Mouse (Mus musculus) erythroblast, embryonic 14.5 days (primary cell): ENCODE measurements around the gene Pigv. TPM values are rescaled to one million over a fixed set of nuclear protein-coding genes. Genes with fewer than 3 reads are reported as not detected.

Experiments
- H3K27me3 ChIP-seq: 2 replicates; pipeline ENCODE4 v1.6.1; 2012; ENCODE audit warnings: inconsistent platforms; ENCODE audit not compliant: control insufficient read depth
- H3K36me3 ChIP-seq: 2 replicates; pipeline ENCODE4 v1.6.1; 2012; ENCODE audit warnings: mild to moderate bottlenecking, inconsistent platforms; ENCODE audit not compliant: control insufficient read depth
- H3K4me1 ChIP-seq: 2 replicates; pipeline ENCODE4 v1.6.1; 2012; ENCODE audit warnings: inconsistent platforms; ENCODE audit not compliant: control insufficient read depth
- H3K4me3 ChIP-seq: replicated peaks from 2 replicates; pipeline ENCODE3; 2012; ENCODE audit warnings: moderate library complexity, mild to moderate bottlenecking, inconsistent platforms
- H3K9me3 ChIP-seq: 2 replicates; pipeline ENCODE4 v1.6.1; 2012; ENCODE audit warnings: low read length, inconsistent platforms, mixed read lengths; ENCODE audit not compliant: control insufficient read depth
- GATA1 ChIP-seq: IDR thresholded peaks from 2 replicates; pipeline ENCODE4 v1.6.1; 2012; ENCODE audit warnings: low read length, inconsistent platforms, mixed read lengths
- TAL1 ChIP-seq: IDR thresholded peaks from 3 replicates; pipeline ENCODE4 v1.6.1; 2012; ENCODE audit warnings: low read length, inconsistent platforms, mixed read lengths
- polyA plus RNA-seq: library from polyadenylated mRNA; stranded (reverse); fragments of >175 nt; gene quantifications from 2 replicates; pipeline ENCODE4 v1.2.3, GENCODE M21; 2012

Gene Pigv
- polyA plus RNA-seq, 1 experiment, result 1.6 TPM

DNA sequence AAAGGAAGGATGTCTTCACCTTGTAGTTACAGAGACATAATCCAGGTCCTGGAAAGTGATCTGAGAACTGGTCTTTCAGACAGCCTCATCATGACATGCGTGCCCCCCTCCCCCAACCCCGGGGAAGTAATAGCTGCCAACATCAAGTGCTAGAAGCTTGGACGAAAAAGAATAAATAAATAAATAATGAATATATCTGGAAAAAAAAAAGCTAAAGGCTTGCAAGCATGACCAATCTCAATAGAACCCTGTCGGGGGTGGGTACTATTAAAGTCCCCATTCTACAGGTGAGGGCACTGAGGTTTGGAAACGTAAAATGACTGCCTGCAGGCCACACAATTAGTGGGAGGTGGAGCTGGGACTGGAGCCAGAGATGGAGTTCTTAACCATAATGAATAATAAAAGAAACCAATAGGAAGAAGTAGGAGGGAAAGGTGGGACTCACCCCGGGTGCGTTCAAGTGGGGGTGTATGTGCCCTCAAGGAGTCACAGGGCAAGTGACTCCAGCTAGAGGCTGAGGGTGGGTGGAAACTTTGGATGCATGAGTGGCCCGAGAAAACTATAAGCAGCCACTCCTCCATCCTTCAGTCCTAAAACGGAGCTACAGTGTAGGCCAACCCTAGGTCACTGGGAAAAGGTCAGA, 40.6 kb downstream of the Pigv start:
- Histone ChIP-seq H3K9me3 (no peaks in the 10 kb centered on the region), H3K36me3 (no peaks in the 10 kb centered on the region), H3K4me1 (peaks cover 24% of the 10 kb centered on the region), H3K27me3 (peaks cover 9% of the 10 kb centered on the region), H3K4me3 (peak overlapping the region; percentile 67)
- TF ChIP-seq GATA1 (no peak), TAL1 (no peak)

DNA sequence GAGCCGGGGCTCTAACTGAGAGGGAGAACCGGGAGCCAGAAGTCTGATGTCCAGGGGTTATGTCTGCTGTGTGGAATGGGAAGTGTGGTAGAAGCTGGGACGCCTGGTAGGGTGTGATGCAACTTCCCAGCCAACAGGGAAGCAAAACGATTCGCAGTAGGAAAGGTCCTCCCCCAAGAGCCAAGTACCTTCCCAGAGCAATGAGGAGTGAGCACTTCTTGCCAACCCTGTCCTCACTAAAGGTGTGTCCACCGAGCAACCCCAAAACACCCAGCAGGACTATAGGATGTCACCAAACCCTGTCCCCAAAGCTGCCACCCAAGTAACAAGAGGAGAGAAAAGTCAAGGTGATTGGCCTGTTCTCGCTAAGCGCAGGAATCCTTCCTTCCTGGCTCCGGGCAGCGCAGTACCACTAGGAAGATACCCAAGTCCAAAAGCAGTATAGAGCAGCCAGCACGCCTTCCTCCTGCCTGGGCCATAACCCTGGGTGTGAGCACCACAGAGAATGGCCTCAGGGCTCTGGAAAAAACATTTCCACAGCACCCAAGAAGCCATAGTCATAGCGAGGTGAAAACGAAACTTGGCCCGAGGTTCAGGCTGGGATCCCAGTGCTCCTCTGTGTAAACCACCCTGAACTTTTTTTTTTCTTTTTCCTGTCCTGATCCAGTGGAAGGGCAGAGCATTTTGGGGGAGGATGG, 41.2 kb downstream of the Pigv start:
- Histone ChIP-seq H3K36me3 (peaks cover under 1% of the 10 kb centered on the region; the same call in 1 of the 2 replicates), H3K4me3 (no peak overlapping the region), H3K27me3 (peaks cover 9% of the 10 kb centered on the region), H3K9me3 (no peaks in the 10 kb centered on the region), H3K4me1 (peaks cover 24% of the 10 kb centered on the region)
- TF ChIP-seq TAL1, result no peak
- no peak for TF ChIP-seq GATA1

DNA sequence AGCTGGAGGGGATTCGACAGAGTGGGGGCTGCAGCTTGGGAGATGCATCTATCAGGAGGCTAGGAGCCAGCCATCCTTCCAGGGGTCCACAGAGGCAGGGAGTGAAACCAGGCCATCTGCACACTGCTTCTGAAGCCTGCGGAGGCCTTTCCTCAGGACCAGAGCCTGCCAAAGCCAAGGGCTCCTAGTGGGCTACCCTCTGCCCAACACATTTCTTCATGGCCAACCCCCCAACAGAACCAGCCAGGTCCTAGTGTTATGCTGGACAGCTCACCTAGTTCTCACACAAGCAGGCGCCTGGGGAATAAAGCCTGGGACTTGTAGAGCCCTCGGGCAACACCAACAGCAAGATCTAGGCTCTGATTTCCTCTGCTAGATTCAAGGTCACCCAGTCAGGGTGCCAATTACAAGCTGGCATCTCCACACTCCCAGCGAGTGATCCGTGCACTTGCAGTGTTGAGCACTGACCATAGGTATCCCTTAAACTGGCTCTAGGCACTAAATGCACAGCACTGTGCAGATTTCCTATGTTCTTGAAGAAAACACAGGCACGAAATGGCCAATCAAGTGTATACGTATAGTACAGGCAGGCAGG, 42.0 kb downstream of the Pigv start:
- TF ChIP-seq TAL1 (no peak), GATA1 (no peak)
- Histone ChIP-seq H3K4me3 (no peak overlapping the region), H3K36me3 (peaks cover 3% of the 10 kb centered on the region; the same call in 1 of the 2 replicates), H3K27me3 (peaks cover 9% of the 10 kb centered on the region), H3K9me3 (no peaks in the 10 kb centered on the region), H3K4me1 (peaks cover 26% of the 10 kb centered on the region)

DNA sequence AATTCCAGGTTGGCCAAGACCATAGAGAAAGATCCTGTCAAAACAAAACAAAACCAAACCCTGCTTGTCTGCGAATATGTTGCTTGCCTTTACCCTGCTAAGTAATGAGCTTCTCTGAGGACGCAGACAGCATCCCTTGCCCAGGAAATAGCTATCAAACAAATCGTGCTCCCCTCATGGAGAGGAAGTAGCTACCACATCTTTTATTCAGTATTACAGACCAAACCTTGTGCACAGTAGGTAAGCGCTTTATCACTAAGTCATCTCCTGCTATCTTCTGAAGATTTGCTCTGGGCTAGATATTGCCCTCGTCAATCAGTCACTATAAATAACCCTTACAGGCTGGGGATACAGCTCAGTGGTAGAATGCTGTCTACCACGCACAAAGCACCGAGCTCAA, 43.3 kb downstream of the Pigv start:
- TF ChIP-seq GATA1 (no peak), TAL1 (no peak)
- H3K36me3 ChIP-seq, result peaks cover 3% of the 10 kb centered on the region; the same call in 1 of the 2 replicates
- peaks cover 26% of the 10 kb centered on the region for H3K4me1 ChIP-seq
- H3K9me3 ChIP-seq, result no peaks in the 10 kb centered on the region
- peaks cover 9% of the 10 kb centered on the region for H3K27me3 ChIP-seq
- H3K4me3 ChIP-seq, result no peak overlapping the region

DNA sequence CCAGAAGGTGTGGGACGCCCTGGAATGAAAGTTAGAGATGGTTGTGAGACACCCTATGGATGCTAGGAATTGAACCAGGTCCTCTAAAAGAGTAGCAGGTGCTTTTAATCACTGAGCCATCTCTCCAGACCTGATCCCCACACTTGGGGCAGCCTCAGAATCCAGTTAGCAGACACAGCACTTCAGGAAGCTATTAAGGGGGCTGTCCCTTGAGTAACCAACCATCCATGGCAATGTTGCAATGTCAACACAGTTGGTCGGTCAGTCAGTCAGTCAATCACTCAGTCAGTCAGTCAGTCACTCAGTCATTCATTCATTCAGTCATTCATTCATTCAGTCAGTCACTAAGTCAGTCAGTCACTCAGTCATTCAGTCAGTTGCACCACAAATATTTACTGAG, 43.9 kb downstream of the Pigv start:
- H3K4me1 ChIP-seq, result peaks cover 19% of the 10 kb centered on the region
- H3K4me3 ChIP-seq, result no peak overlapping the region
- peaks cover 5% of the 10 kb centered on the region; the same call in 1 of the 2 replicates for H3K36me3 ChIP-seq
- peaks cover 9% of the 10 kb centered on the region for H3K27me3 ChIP-seq
- TF ChIP-seq GATA1 (no peak), TAL1 (no peak)
- no peaks in the 10 kb centered on the region for H3K9me3 ChIP-seq

DNA sequence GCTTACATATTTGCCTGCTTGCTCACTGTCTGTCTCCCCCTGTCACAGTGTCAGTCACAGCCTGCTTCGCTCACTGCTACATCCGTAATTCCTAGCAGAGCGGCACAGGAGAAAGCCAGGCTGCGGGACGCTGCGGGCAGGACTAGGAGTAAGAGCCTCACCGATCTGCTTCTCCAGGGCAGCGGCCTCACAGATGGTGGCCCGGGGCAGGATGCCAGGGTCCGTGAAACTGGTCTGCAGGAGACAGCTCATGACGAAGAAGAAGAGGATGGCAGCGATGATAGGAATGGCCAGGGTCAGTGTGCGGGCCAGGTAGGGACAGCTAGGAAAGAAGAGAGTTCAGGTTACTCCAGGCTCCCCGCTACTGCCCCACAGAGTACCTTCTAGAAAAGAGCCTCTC, 45.4 kb downstream of the Pigv start:
- no peaks in the 10 kb centered on the region for H3K9me3 ChIP-seq

DNA sequence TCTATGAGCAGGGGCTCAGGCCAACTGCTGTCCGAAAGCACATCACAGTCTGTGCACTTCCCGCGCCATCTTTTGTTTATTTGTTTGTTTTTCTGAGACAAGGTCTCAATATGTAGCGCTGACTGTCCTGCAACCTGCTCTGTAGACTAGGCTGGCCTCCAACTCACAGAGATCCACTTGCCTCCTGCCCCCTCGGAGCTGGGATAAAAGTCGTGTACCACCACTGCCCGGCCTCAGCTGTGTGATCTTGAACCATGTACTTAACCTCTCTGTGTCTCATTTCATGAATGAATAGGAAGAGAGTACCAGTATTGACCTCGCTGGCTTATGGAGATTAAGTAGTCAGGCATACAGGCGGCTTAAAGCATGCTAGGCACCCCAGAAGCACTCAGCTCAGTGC, 45.8 kb downstream of the Pigv start:
- no peaks in the 10 kb centered on the region for H3K9me3 ChIP-seq
- peaks cover 7% of the 10 kb centered on the region; the same call in 1 of the 2 replicates for H3K4me1 ChIP-seq
- no peaks in the 10 kb centered on the region for H3K27me3 ChIP-seq
- TF ChIP-seq TAL1 (no peak), GATA1 (no peak)
- H3K36me3 ChIP-seq, result peaks cover 5% of the 10 kb centered on the region; the same call in 1 of the 2 replicates
- no peak overlapping the region for H3K4me3 ChIP-seq

More for the DNA sequence above, 45.4 kb downstream of the Pigv start:
- H3K27me3 ChIP-seq, result peaks cover 2% of the 10 kb centered on the region
- TF ChIP-seq TAL1 (no peak), GATA1 (no peak)
- H3K36me3 ChIP-seq, result peaks cover 5% of the 10 kb centered on the region; the same call in 1 of the 2 replicates
- peaks cover 8% of the 10 kb centered on the region for H3K4me1 ChIP-seq
- H3K4me3 ChIP-seq, result no peak overlapping the region

DNA sequence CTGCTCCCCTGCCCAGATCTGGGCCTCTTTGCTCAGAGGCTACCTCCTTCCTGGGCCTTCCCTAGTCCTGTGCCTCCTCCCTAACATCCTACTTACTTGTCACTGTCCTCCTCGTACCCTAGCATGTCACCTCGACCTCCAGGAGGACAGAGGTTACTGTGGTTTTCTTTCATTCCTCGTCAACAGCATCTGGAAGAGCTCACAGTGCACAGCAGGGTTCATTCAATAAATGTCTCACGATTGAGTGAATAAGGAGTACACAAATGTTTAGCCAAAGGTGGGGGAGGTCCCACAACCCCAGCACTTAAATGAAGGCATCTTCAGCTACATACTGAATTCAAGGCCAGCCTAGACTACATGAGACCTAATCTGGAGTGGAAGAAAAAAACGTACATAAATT, 46.2 kb downstream of the Pigv start:
- Histone ChIP-seq H3K36me3 (peaks cover 5% of the 10 kb centered on the region; the same call in 1 of the 2 replicates), H3K4me1 (peaks cover 4% of the 10 kb centered on the region; the same call in 1 of the 2 replicates), H3K4me3 (no peak overlapping the region), H3K9me3 (no peaks in the 10 kb centered on the region), H3K27me3 (no peaks in the 10 kb centered on the region)
- no peak for TF ChIP-seq GATA1

DNA sequence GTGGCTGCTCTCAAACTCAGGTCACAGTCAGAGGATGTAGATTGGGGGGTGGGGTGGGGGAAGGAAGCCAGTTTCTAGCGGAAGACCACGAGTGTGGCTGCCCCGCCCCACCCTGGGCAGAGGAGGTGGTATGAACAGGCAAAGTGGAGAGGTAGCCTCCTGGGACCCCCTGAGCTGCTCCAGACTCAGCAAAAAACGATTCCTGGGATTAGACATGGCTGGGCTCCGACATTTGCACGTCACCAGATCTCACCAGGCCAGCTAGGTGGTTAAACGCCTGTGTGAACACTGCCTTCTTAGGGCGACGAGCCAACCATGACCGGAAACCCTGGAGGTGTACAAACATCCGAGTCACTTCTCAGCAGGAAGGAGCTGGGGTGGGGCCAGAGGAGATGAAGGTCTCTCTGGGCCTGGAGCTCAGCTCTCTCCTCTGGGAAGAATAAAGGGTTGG, 46.8 kb downstream of the Pigv start:
- H3K36me3 ChIP-seq, result peaks cover 5% of the 10 kb centered on the region; the same call in 1 of the 2 replicates
- no peak for TF ChIP-seq GATA1
- TF ChIP-seq TAL1, result no peak
- H3K27me3 ChIP-seq, result no peaks in the 10 kb centered on the region
- H3K9me3 ChIP-seq, result no peaks in the 10 kb centered on the region
- no peak overlapping the region for H3K4me3 ChIP-seq
- H3K4me1 ChIP-seq, result peaks cover 2% of the 10 kb centered on the region; the same call in 1 of the 2 replicates
